Mouse (Mus musculus): ENCODE data around the gene Zscan2.

Gene Zscan2

GRCm38 (mm10) chr7:80843910-80844640, 16.6 kb upstream of the Zscan2 start:
- no peak for DNase-seq (ENCODE audit: low spot score)

GRCm38 (mm10) chr7:80844691-80845090, 16.0 kb upstream of the Zscan2 start:
- DNase-seq (ENCODE audit: low spot score) = no peak

- DNase-seq (ENCODE audit: low spot score) = no peak
These were observed 15.0 kb upstream of the Zscan2 start for GRCm38 (mm10) chr7:80845621-80846279.

- no peak for DNase-seq (ENCODE audit: low spot score)
These were observed 14.4 kb upstream of the Zscan2 start for GRCm38 (mm10) chr7:80846280-80846678.

DNA sequence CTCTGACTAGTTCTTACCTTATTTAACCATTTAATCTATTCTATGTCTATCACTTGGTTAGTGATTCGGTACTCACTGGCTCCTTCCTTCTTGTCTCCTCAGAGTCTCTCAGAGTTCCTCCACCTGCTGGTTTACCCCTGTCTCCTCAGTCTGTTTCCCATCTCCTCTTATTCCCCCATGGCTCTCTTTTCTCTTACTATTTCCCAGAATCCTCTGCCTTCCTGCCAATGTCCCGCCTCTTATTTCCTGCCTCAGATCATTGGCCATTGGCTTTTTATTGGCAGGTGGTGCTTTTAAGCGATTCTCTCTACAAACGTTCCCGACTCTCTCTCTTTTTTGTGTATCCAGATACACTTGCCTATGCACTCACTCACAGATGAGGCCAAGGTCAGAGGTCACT, 14.0 kb upstream of the Zscan2 start:
- DNase-seq (ENCODE audit: low spot score) = no peak

GRCm38 (mm10) chr7:80849267-80849666, 11.5 kb upstream of the Zscan2 start:
- no peak for DNase-seq (ENCODE audit: low spot score)

DNA sequence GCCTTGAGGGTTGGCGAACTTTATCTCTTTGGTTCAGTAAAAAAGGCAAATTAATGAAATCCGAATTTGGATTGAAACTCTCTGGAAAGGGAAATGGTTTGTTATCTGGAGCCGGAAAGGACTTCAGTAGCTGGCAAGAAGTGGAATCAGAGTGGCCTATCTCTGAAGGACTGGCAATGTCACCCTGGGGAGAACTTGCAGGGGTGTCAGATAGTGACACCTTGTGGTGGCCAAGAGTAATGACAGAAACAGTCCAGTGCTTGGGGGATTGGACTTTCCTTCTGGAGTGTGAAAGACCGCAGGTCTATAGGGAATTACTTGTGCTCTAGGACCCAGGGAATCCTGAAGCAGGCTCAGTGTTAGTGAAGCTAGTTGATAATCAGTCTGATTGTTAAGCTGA, 11.0 kb upstream of the Zscan2 start:
- peak; percentile 80 for DNase-seq (ENCODE audit: low spot score)

GRCm38 (mm10) chr7:80850520-80850919, 10.2 kb upstream of the Zscan2 start:
- DNase-seq (ENCODE audit: low spot score) = no peak

DNA sequence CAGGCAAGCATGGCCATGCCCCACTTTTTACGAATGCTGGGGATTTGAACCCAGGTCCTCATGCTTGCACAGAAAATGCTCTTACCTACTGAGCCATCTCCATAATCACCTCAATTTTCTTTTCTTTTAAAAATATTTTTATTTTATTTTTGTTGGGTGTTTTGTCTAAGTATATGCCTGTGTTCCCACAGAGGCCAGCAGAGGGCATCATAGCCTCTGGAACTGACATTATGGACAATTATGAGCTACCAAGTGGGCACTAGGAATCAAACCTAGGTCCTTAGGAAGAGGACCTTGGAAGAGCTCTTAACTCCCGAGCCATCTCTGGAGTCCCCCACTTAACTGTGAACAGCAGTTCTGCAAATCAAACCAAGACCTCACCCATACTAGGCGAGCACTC, 7.5 kb upstream of the Zscan2 start:
- DNase-seq (ENCODE audit: low spot score) = no peak

DNA sequence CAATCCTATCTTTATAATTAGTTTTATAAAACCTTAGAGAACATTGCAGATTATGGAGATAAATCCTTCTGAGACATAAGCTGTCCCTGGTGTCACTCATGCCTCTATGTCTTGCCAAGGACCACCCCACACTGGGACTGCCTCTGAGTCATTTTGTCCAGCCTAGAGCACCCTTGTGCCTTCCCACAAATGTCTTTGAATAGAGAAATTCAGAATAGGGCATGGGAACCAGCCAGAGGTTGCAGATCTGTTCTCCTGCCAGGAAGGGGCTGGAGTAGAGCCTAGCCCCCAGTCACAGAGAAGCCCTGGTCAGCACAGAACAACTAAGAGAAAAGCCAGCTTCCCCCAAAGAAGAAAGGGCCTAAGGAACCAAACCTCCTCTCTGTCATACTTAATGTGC, 5.4 kb upstream of the Zscan2 start:
- no peak for DNase-seq (ENCODE audit: low spot score)

DNA sequence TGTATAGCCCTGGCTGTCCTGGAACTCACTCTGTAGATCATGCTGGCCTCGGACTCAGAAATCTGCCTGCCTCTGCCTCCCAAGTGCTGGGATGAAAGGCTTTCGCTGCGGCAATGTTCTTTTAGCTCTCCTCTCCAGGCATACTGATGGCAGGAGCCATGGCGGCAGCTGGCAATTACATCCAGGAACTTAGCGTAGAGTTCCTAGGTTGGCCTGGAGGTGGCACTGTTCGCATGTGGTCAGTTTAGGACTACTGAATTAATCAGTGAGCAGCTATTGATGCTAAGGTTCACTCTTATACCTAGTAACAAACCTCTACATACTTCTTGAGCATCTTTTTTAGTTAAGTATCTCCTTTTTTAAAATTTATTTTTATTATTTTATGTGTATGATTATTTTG, 3.5 kb upstream of the Zscan2 start:
- peak; percentile 89 for DNase-seq (ENCODE audit: low spot score)

DNA sequence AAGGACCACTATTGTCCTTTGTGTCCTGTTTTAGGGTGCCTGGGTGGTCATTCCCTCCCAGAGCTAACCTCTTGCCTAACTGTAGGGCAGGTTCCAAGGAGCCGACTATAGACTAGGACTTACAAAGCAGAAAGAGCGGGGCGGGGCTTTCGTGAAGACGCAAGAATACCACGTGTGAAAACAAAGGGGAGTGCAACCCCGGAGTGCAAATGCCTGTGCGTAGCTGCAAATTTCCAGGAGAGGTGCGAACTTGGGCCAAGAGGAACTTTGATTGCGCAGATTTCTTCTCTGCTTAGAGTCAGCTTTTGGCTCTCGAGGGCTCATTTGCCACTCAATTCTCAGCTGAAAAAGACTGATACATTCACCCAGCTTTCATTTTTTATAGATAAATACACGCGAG, 493 bp upstream of the Zscan2 start:
- peak; percentile 81 for DNase-seq (ENCODE audit: low spot score)

GRCm38 (mm10) chr7:80862475-80862874, 1.8 kb downstream of the Zscan2 start:
- no peak for DNase-seq (ENCODE audit: low spot score)

DNA sequence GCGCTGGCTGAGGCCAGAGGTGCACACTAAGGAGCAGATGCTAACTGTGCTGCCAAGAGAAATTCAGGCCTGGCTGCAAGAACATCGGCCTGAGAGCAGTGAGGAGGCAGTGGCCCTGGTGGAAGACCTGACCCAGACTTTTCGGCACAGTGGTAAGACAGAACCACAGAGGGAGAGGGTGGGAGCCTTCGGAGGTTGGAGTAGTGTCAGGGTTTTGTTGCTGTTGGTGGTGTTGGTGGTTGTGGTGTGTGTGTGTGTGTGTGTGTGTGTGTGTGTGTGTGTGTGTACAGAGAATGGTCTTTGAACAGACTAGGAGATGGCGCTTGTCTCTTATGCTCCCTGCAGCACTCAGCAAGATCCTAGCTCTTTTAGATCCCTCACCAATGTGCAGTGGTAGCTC, 2.8 kb downstream of the Zscan2 start:
- no peak for DNase-seq (ENCODE audit: low spot score)

GRCm38 (mm10) chr7:80864151-80864550, 3.4 kb downstream of the Zscan2 start:
- DNase-seq (ENCODE audit: low spot score) = no peak

GRCm38 (mm10) chr7:80864831-80865230, 4.1 kb downstream of the Zscan2 start:
- DNase-seq (ENCODE audit: low spot score) = no peak

GRCm38 (mm10) chr7:80865521-80865920, 4.8 kb downstream of the Zscan2 start:
- DNase-seq (ENCODE audit: low spot score) = no peak

GRCm38 (mm10) chr7:80866514-80867147, 5.9 kb downstream of the Zscan2 start:
- no peak for DNase-seq (ENCODE audit: low spot score)

DNA sequence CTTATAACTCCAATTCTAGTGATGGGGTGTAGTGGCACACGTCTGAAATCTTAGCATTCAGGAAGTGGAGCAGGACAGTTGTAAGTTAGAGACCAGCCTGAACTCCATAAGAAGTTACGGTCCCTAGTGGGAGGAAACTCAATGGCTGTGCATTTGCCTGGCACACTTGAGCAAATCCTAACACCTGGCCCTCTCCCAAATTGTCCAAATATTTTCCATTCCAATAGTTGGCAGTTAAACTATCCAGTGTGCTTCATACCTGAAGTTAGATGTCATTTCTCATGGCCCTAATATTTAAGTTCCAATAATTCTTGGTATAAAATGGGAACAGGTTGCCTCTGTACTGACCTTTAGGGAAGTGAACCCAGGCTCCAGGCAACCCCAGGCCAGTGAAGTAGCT, 8.0 kb downstream of the Zscan2 start:
- DNase-seq (ENCODE audit: low spot score) = no peak

GRCm38 (mm10) chr7:80873038-80873437, 12.3 kb downstream of the Zscan2 start:
- DNase-seq (ENCODE audit: low spot score) = no peak

DNA sequence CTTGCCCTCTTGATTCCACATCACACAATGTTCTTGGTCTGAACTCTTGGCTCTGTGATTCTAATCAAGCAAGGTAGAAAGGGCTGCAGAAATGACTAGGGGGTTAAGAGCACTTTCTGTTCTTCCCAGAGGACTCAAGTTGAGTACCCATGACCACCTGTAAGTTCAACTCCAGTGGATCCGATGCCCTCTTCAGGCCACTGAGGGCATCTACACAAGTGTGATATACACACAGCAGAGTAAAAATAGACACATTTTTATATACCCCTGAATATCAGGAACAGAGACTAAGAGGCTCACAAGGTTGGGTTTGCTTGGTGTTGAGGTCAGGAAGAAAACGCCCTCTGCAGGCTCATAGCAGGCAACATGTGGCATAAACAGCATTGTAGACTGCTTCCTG, 12.9 kb downstream of the Zscan2 start:
- no peak for DNase-seq (ENCODE audit: low spot score)

GRCm38 (mm10) chr7:80875727-80876126, 15.0 kb downstream of the Zscan2 start:
- DNase-seq (ENCODE audit: low spot score) = no peak

GRCm38 (mm10) chr7:80882830-80883505, 22.2 kb downstream of the Zscan2 start:
- peak; percentile 68 for DNase-seq (ENCODE audit: low spot score)

All from embryo, embryonic 10 days (tissue).